Mouse (Mus musculus) heart, postnatal 0 days (tissue): ENCODE measurements around the gene Tmem151a. TPM values are rescaled to one million over a fixed set of nuclear protein-coding genes. Genes with fewer than 3 reads are reported as not detected.
A peak's percentile ranks its signal among the peaks of the same experiment; 100 is the strongest.

Experiments
- ATAC-seq: fragments of 200-750 bp; cut with Nextera tagmentation; 2 replicates; pipeline ENCODE4 v1.8.0; 2017; ENCODE audit warnings: low read depth, moderate number of reproducible peaks, moderate library complexity; ENCODE audit not compliant: insufficient read depth
- DNase-seq: peaks from one replicate; pipeline ENCODE4 v3.0.0-alpha.2; 2016; ENCODE audit warnings: low spot score
- H3K27ac ChIP-seq: fragments of 300-500 bp; sonication (generic); 2 replicates; pipeline ENCODE4 v1.5.1; 2014; ENCODE audit warnings: low read depth, mild to moderate bottlenecking
- H3K27me3 ChIP-seq: fragments of 300-500 bp; sonication (generic); 2 replicates; pipeline ENCODE4 v1.6.1; 2014; ENCODE audit warnings: low read length, mixed read lengths; ENCODE audit not compliant: control insufficient read depth, insufficient read depth
- H3K36me3 ChIP-seq: fragments of 300-500 bp; sonication (generic); replicated peaks from 2 replicates; pipeline ENCODE4 v1.6.1; 2014; ENCODE audit warnings: low read length, mixed read lengths; ENCODE audit not compliant: control insufficient read depth, insufficient read depth
- H3K4me1 ChIP-seq: fragments of 300-500 bp; sonication (generic); 2 replicates; pipeline ENCODE4 v1.6.1; 2014; ENCODE audit warnings: antibody characterized with exemption; ENCODE audit not compliant: control insufficient read depth, insufficient read depth
- H3K4me2 ChIP-seq: fragments of 300-500 bp; sonication (generic); 2 replicates; pipeline ENCODE4 v1.6.1; 2014; ENCODE audit warnings: low read depth, mild to moderate bottlenecking, low read length, moderate library complexity
- H3K4me3 ChIP-seq: fragments of 300-500 bp; sonication (generic); 2 replicates; pipeline ENCODE4 v1.5.1; 2014; ENCODE audit warnings: low read depth, low read length
- H3K9ac ChIP-seq: fragments of 300-500 bp; sonication (generic); replicated peaks from 2 replicates; pipeline ENCODE4 v1.6.1; 2014; ENCODE audit warnings: low read depth, low read length, mixed read lengths
- H3K9me3 ChIP-seq: fragments of 300-500 bp; sonication (generic); replicated peaks from 2 replicates; pipeline ENCODE4 v1.6.1; 2016; ENCODE audit warnings: low read length; ENCODE audit not compliant: control insufficient read depth
- CTCF ChIP-seq: IDR thresholded peaks from 2 replicates; pipeline ENCODE4 v1.5.1; 2016; ENCODE audit warnings: antibody characterized with exemption, control low read depth, low read depth
- EP300 ChIP-seq: IDR thresholded peaks from 2 replicates; pipeline ENCODE4 v1.6.1; 2016; ENCODE audit warnings: antibody characterized with exemption, low read depth
- WGBS: fragments of 180-500 bp; shearing (Covaris S2); extraction: QIAGEN DNeasy Blood & Tissue Kit; methylation state at CpG from one replicate; pipeline ENCODE4 v1.1.7; 2014; 5-methylcytosine and 5-hydroxymethylcytosine counted together
- polyA plus RNA-seq: library from polyadenylated mRNA; unstranded; fragments of >200 nt; fragmentation: Nextera tagmentation; extraction: Ambion mirVana; gene quantifications from 2 replicates; pipeline ENCODE4 v1.2.1, GENCODE M21; 2015
- total RNA-seq: library from RNA; depleted of rRNA; stranded (reverse); fragments of >200 nt; gene quantifications from 2 replicates; pipeline ENCODE4 v1.2.3, GENCODE M21; 2014; ENCODE audit warnings: low replicate concordance

The Tmem151a gene
- total and polyA plus RNA-seq, 2 experiments from 2014 or later, result 2.6 to 3.0 TPM

- peaks cover 65% of the 10 kb centered on the region for H3K27me3 ChIP-seq
Observed at GRCm38 (mm10) chr19:5084834-5085144, 542 bp downstream of the Tmem151a start.

GRCm38 (mm10) chr19:5083961-5084833, 1.1 kb downstream of the Tmem151a start:
- no peak for TF ChIP-seq CTCF
- no peak for TF ChIP-seq EP300
- Histone ChIP-seq H3K4me3 (no peak overlapping the region), H3K27me3 (peaks cover 65% of the 10 kb centered on the region), H3K27ac (no peak overlapping the region), H3K9me3 (no peaks in the 10 kb centered on the region), H3K9ac (no peak overlapping the region), H3K4me1 (peaks cover 11% of the 10 kb centered on the region), H3K36me3 (no peaks in the 10 kb centered on the region), H3K4me2 (no peak overlapping the region)
- ATAC-seq (no peak), DNase-seq (no peak)
- 56% methylated on average over 3 of the region's 3 CpGs for WGBS

More at GRCm38 (mm10) chr19:5084834-5085144, 542 bp downstream of the Tmem151a start:
- DNase-seq (no peak), ATAC-seq (no peak)
- Histone ChIP-seq H3K4me2 (peak overlapping the region; percentile 70), H3K9me3 (no peaks in the 10 kb centered on the region), H3K4me3 (peak overlapping the region; percentile 50), H3K9ac (no peak overlapping the region), H3K4me1 (peaks cover 14% of the 10 kb centered on the region), H3K27ac (no peak overlapping the region), H3K36me3 (no peaks in the 10 kb centered on the region; the same call in 1 of the 2 replicates)
- WGBS, result 2% methylated on average over 15 of the region's 15 CpGs
- TF ChIP-seq CTCF (no peak), EP300 (no peak)

- no peaks in the 10 kb centered on the region for H3K36me3 ChIP-seq
- DNase-seq (no peak), ATAC-seq (no peak)
- no peak overlapping the region for H3K4me2 ChIP-seq
- no peak overlapping the region for H3K9ac ChIP-seq
- no peak for TF ChIP-seq EP300
- TF ChIP-seq CTCF, result no peak
- no peak overlapping the region for H3K27ac ChIP-seq
- no peak overlapping the region for H3K4me3 ChIP-seq
- peaks cover 6% of the 10 kb centered on the region; the same call in 1 of the 2 replicates for H3K4me1 ChIP-seq
- WGBS, result 68% methylated on average over 24 of the region's 24 CpGs
- no peaks in the 10 kb centered on the region for H3K9me3 ChIP-seq
- peaks cover 65% of the 10 kb centered on the region for H3K27me3 ChIP-seq
Observed at GRCm38 (mm10) chr19:5082596-5082995, 2.7 kb downstream of the Tmem151a start.

- Histone ChIP-seq H3K4me3 (no peak overlapping the region), H3K9me3 (no peaks in the 10 kb centered on the region), H3K27ac (no peak overlapping the region), H3K36me3 (no peaks in the 10 kb centered on the region), H3K27me3 (peaks cover 65% of the 10 kb centered on the region), H3K4me2 (no peak overlapping the region), H3K9ac (no peak overlapping the region), H3K4me1 (no peaks in the 10 kb centered on the region)
- TF ChIP-seq EP300, result no peak
- TF ChIP-seq CTCF, result no peak
- ATAC-seq (no peak), DNase-seq (no peak)
- 65% methylated on average over 18 of the region's 18 CpGs for WGBS
Observed at GRCm38 (mm10) chr19:5082005-5082404, 3.3 kb downstream of the Tmem151a start.

- TF ChIP-seq CTCF (no peak), EP300 (no peak)
- no peak overlapping the region for H3K4me3 ChIP-seq
- H3K36me3 ChIP-seq, result no peaks in the 10 kb centered on the region
- 71% methylated on average over 1 of the region's 1 CpGs for WGBS
- no peaks in the 10 kb centered on the region for H3K9me3 ChIP-seq
- no peak overlapping the region for H3K27ac ChIP-seq
- no peaks in the 10 kb centered on the region for H3K4me1 ChIP-seq
- ATAC-seq (no peak), DNase-seq (no peak)
- H3K4me2 ChIP-seq, result no peak overlapping the region
- no peak overlapping the region for H3K9ac ChIP-seq
- H3K27me3 ChIP-seq, result peaks cover 43% of the 10 kb centered on the region
Observed at GRCm38 (mm10) chr19:5079279-5079678, 6.1 kb downstream of the Tmem151a start.

GRCm38 (mm10) chr19:5073518-5073917, 11.8 kb downstream of the Tmem151a start:
- 27% methylated on average over 5 of the region's 5 CpGs for WGBS
- no peaks in the 10 kb centered on the region for H3K36me3 ChIP-seq
- no peak overlapping the region for H3K9ac ChIP-seq
- peaks cover 26% of the 10 kb centered on the region for H3K27me3 ChIP-seq
- H3K27ac ChIP-seq, result no peak overlapping the region
- H3K9me3 ChIP-seq, result no peaks in the 10 kb centered on the region
- no peak overlapping the region for H3K4me3 ChIP-seq
- DNase-seq (no peak), ATAC-seq (no peak)
- H3K4me2 ChIP-seq, result no peak overlapping the region
- TF ChIP-seq EP300, result no peak
- TF ChIP-seq CTCF, result no peak
- H3K4me1 ChIP-seq, result peaks cover 4% of the 10 kb centered on the region; the same call in 1 of the 2 replicates
